Mouse (Mus musculus) thymus, adult 2 months (tissue): ENCODE measurements around the gene Kif7. TPM values are rescaled to one million over a fixed set of nuclear protein-coding genes. Genes with fewer than 3 reads are reported as not detected.

Experiments used
- DNase-seq: peaks from one replicate; pipeline ENCODE4 v3.0.0; 2021
- H3K27ac ChIP-seq: fragments of 200-500 bp; 2 replicates; pipeline ENCODE4 v1.5.1; 2012; ENCODE audit warnings: low read length, control low read depth; ENCODE audit not compliant: control insufficient read depth, insufficient read depth
- H3K27me3 ChIP-seq: fragments of 200-500 bp; 2 replicates; pipeline ENCODE4 v1.6.1; 2012; ENCODE audit warnings: mild to moderate bottlenecking, low read length, moderate library complexity, mixed read lengths; ENCODE audit not compliant: control insufficient read depth, insufficient read depth
- H3K36me3 ChIP-seq: fragments of 200-500 bp; 2 replicates; pipeline ENCODE4 v1.6.1; 2012; ENCODE audit warnings: mild to moderate bottlenecking, low read length, moderate library complexity; ENCODE audit not compliant: control insufficient read depth, insufficient read depth
- H3K4me1 ChIP-seq: fragments of 200-500 bp; replicated peaks from 2 replicates; pipeline ENCODE4 v1.6.1; 2012; ENCODE audit warnings: low read length; ENCODE audit not compliant: control insufficient read depth, insufficient read depth
- H3K4me3 ChIP-seq: fragments of 200-500 bp; 2 replicates; pipeline ENCODE4 v1.5.1; 2012; ENCODE audit warnings: mild to moderate bottlenecking, low read length, control low read depth, moderate library complexity; ENCODE audit not compliant: control insufficient read depth, insufficient read depth
- CTCF ChIP-seq: fragments of 200-500 bp; IDR thresholded peaks from 2 replicates; pipeline ENCODE4 v1.5.1; 2012; ENCODE audit warnings: mild to moderate bottlenecking, control low read depth, low read length, moderate library complexity, borderline replicate concordance; ENCODE audit not compliant: control insufficient read depth, poor library complexity, insufficient read depth; ENCODE audit errors: extremely low read depth
- POLR2A ChIP-seq: fragments of 200-500 bp; IDR thresholded peaks from 2 replicates; pipeline ENCODE4 v1.6.1; 2012; ENCODE audit warnings: mild to moderate bottlenecking, low read length, control low read depth, moderate library complexity; ENCODE audit not compliant: control insufficient read depth, poor library complexity, insufficient read depth; ENCODE audit errors: extremely low read depth
- WGBS: fragments of 180-500 bp; shearing (Covaris S2); methylation state at CpG from one replicate; pipeline ENCODE4 v1.1.7; 2018; 5-methylcytosine and 5-hydroxymethylcytosine counted together
- polyA plus RNA-seq: library from polyadenylated mRNA; depleted of rRNA; stranded (reverse); fragments of >200 nt; gene quantifications from 2 replicates; pipeline ENCODE4 v1.2.3, GENCODE M21; 2012; rRNA removed

Gene Kif7
- polyA plus RNA-seq, 1 experiment: 5.7 TPM

- no peak within 1 kb of the TSS for H3K27ac ChIP-seq
- no peaks in the 10 kb centered on the region for H3K27me3 ChIP-seq
- TF ChIP-seq CTCF (peak; percentile 53; the same call in 1 of the 2 replicates), POLR2A (0 out of 2 replicates have a peak, but pooled peaks have one; percentile 40)
- H3K4me1 ChIP-seq: peaks cover 10% of the 10 kb centered on the region
- no peaks in the 10 kb centered on the region for H3K36me3 ChIP-seq
- under 1% methylated on average over 39 of the region's 39 CpGs for WGBS
- H3K4me3 ChIP-seq: peak within 1 kb of the TSS; percentile 83
- peak; percentile 98 for DNase-seq
Measured at GRCm38 (mm10) chr7:79659578-79660290, 55.8 kb downstream of the Kif7 start, which contains the start of gene Ticrr. TSS of gene Ticrr (plus strand) at chr7:79660196.

DNA sequence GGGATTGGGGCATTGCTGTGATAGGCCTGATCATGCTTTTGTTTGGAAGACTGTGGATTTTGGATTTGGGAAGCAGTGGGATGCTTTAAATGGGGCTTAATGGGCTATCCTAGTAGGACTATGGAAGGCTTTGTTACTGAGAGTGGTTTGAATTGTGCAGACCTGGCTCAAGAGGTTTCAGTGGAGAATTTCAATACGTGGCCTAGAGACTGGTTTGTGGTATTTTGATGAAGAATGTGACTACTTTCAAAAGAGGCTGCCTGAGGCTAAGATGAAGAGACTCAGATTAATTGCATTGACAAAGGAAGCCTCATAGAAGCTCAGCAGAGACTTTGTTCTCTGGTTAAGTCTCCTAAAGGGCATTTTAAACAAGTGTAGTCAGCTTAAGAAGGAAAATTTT lies 60.9 kb downstream of the Kif7 start:
- TF ChIP-seq CTCF (no peak), POLR2A (no peak)
- Histone ChIP-seq H3K36me3 (no peaks in the 10 kb centered on the region), H3K27me3 (no peaks in the 10 kb centered on the region), H3K27ac (no peak overlapping the region), H3K4me3 (no peak overlapping the region), H3K4me1 (no peaks in the 10 kb centered on the region)
- 72% methylated on average over 1 of the region's 1 CpGs for WGBS
- no peak for DNase-seq

DNA sequence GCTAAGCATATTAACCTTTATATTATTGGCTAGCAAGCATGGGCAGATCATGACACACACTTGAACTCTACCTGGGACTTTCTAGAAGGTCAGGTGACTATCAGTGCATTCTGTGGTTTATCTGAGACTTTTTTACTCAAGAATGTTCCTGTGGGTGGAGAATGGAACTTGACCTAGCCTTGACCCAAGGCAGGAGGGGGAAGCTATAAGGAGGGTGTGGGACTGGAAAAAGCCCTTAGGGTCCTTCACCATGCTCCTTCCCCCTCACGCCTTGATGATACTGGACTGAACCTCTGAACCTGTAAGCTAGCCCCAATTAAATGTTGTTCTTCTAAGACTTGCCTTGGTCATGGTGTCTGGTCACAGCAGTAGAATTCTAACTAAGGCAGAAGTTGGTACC lies 61.3 kb downstream of the Kif7 start:
- no peaks in the 10 kb centered on the region for H3K36me3 ChIP-seq
- 83% methylated on average over 1 of the region's 1 CpGs for WGBS
- TF ChIP-seq POLR2A (no peak), CTCF (no peak)
- no peak overlapping the region for H3K4me3 ChIP-seq
- H3K27ac ChIP-seq: no peak overlapping the region
- no peak for DNase-seq
- H3K4me1 ChIP-seq: no peaks in the 10 kb centered on the region
- H3K27me3 ChIP-seq: no peaks in the 10 kb centered on the region

- TF ChIP-seq CTCF (no peak), POLR2A (no peak)
- Histone ChIP-seq H3K4me3 (no peak overlapping the region), H3K27ac (no peak overlapping the region), H3K36me3 (no peaks in the 10 kb centered on the region), H3K27me3 (no peaks in the 10 kb centered on the region), H3K4me1 (no peaks in the 10 kb centered on the region)
- 5% methylated on average over 3 of the region's 3 CpGs for WGBS
- peak; percentile 31 for DNase-seq
Measured at GRCm38 (mm10) chr7:79649005-79649404, 66.5 kb downstream of the Kif7 start.

Other genes starting within 250 kb of the Kif7 start
- gene Polg, start 249.4 kb downstream of the Kif7 start, polyA plus RNA-seq: 152 and 164 TPM in 2 replicates
- 0.56 and 1.2 TPM in 2 replicates for gene Rhcg, start 98.1 kb downstream of the Kif7 start, polyA plus RNA-seq
- 7.7 and 12.0 TPM in 2 replicates for gene Ticrr, start 55.5 kb downstream of the Kif7 start, polyA plus RNA-seq
- gene Plin1, start 17.2 kb upstream of the Kif7 start, polyA plus RNA-seq: 64.4 and 73.1 TPM in 2 replicates
- 5.0 and 8.1 TPM in 2 replicates for gene Pex11a, start 27.4 kb upstream of the Kif7 start, polyA plus RNA-seq
- 0.22 and 0.24 TPM in 2 replicates for gene Wdr93, start 27.4 kb upstream of the Kif7 start, polyA plus RNA-seq
- 0.45 and 0.62 TPM in 2 replicates for gene Mesp1, start 78.1 kb upstream of the Kif7 start, polyA plus RNA-seq
- 0.41 and 0.47 TPM in 2 replicates for gene Mesp2, start 95.0 kb upstream of the Kif7 start, polyA plus RNA-seq
- 15.9 and 20.6 TPM in 2 replicates for gene Anpep, start 145.3 kb upstream of the Kif7 start, polyA plus RNA-seq
- 21.7 and 22.4 TPM in 2 replicates for gene Ap3s2, start 204.9 kb upstream of the Kif7 start, polyA plus RNA-seq
- gene Arpin, start 219.6 kb upstream of the Kif7 start, polyA plus RNA-seq: 4.6 and 5.4 TPM in 2 replicates